Mouse (Mus musculus): ENCODE results near the gene Heatr5a. TPM values are rescaled to one million over a fixed set of nuclear protein-coding genes. Genes with fewer than 3 reads are reported as not detected.

The Heatr5a gene
- polyA plus RNA-seq, 1 experiment from 2014 or later, result 10.2 TPM

GRCm38 (mm10) chr12:52005877-52006632 is 34.9 kb upstream of the Heatr5a start, which contains the start of gene Dtd2:
Gene Dtd2 (minus strand): TSS chr12:52006501.
- Histone ChIP-seq H3K4me1 (ENCODE audit: control insufficient read depth, insufficient read depth, low read length) (no peaks in the 10 kb centered on the region), H3K9me3 (ENCODE audit: control insufficient read depth, low read length) (no peaks in the 10 kb centered on the region), H3K4me2 (ENCODE audit: low read depth) (peak within 1 kb of the TSS; percentile 53), H3K4me3 (ENCODE audit: low read depth, low read length) (peak within 1 kb of the TSS; percentile 56), H3K27me3 (ENCODE audit: control insufficient read depth, insufficient read depth, low read length) (no peaks in the 10 kb centered on the region), H3K27ac (ENCODE audit: low read depth, low read length) (no peak within 1 kb of the TSS), H3K9ac (ENCODE audit: low read length) (peak within 1 kb of the TSS; percentile 66), H3K36me3 (ENCODE audit: control insufficient read depth, insufficient read depth, low read length) (no peaks in the 10 kb centered on the region)
- 2% methylated on average over 46 of the region's 46 CpGs for WGBS
- ATAC-seq (ENCODE audit: insufficient read depth, low FRiP score, low TSS enrichment), result peak; percentile 90
- DNase-seq (ENCODE audit: low spot score), result peak; percentile 95

- no peak overlapping the region for H3K4me2 ChIP-seq (ENCODE audit: low read depth)
- H3K27me3 ChIP-seq (ENCODE audit: control insufficient read depth, insufficient read depth, low read length), result no peaks in the 10 kb centered on the region
- WGBS, result 96% methylated on average over 3 of the region's 3 CpGs
- no peak for DNase-seq (ENCODE audit: low spot score)
- H3K9me3 ChIP-seq (ENCODE audit: control insufficient read depth, low read length), result no peaks in the 10 kb centered on the region
- no peaks in the 10 kb centered on the region for H3K4me1 ChIP-seq (ENCODE audit: control insufficient read depth, insufficient read depth, low read length)
- no peak overlapping the region for H3K9ac ChIP-seq (ENCODE audit: low read length)
- H3K36me3 ChIP-seq (ENCODE audit: control insufficient read depth, insufficient read depth, low read length), result no peaks in the 10 kb centered on the region
- H3K4me3 ChIP-seq (ENCODE audit: low read depth, low read length), result no peak overlapping the region
- no peak for ATAC-seq (ENCODE audit: insufficient read depth, low FRiP score, low TSS enrichment)
- no peak overlapping the region for H3K27ac ChIP-seq (ENCODE audit: low read depth, low read length)
These were observed 31.6 kb upstream of the Heatr5a start for GRCm38 (mm10) chr12:52002746-52003145.

GRCm38 (mm10) chr12:52001544-52001943 is 30.4 kb upstream of the Heatr5a start:
- no peak overlapping the region for H3K9ac ChIP-seq (ENCODE audit: low read length)
- no peaks in the 10 kb centered on the region for H3K9me3 ChIP-seq (ENCODE audit: control insufficient read depth, low read length)
- no peaks in the 10 kb centered on the region for H3K36me3 ChIP-seq (ENCODE audit: control insufficient read depth, insufficient read depth, low read length)
- H3K4me3 ChIP-seq (ENCODE audit: low read depth, low read length), result no peak overlapping the region
- ATAC-seq (ENCODE audit: insufficient read depth, low FRiP score, low TSS enrichment) (no peak), DNase-seq (ENCODE audit: low spot score) (peak; percentile 26)
- H3K4me1 ChIP-seq (ENCODE audit: control insufficient read depth, insufficient read depth, low read length), result no peaks in the 10 kb centered on the region
- 48% methylated on average over 4 of the region's 4 CpGs for WGBS
- H3K4me2 ChIP-seq (ENCODE audit: low read depth), result no peak overlapping the region
- H3K27ac ChIP-seq (ENCODE audit: low read depth, low read length), result no peak overlapping the region
- H3K27me3 ChIP-seq (ENCODE audit: control insufficient read depth, insufficient read depth, low read length), result no peaks in the 10 kb centered on the region

GRCm38 (mm10) chr12:51998366-51998932 is 27.3 kb upstream of the Heatr5a start:
- ATAC-seq (ENCODE audit: insufficient read depth, low FRiP score, low TSS enrichment) (no peak), DNase-seq (ENCODE audit: low spot score) (no peak)
- H3K36me3 ChIP-seq (ENCODE audit: control insufficient read depth, insufficient read depth, low read length), result peaks cover 2% of the 10 kb centered on the region
- H3K9ac ChIP-seq (ENCODE audit: low read length), result no peak overlapping the region
- no peaks in the 10 kb centered on the region for H3K4me1 ChIP-seq (ENCODE audit: control insufficient read depth, insufficient read depth, low read length)
- no peaks in the 10 kb centered on the region for H3K9me3 ChIP-seq (ENCODE audit: control insufficient read depth, low read length)
- no peak overlapping the region for H3K4me2 ChIP-seq (ENCODE audit: low read depth)
- 92% methylated on average over 9 of the region's 9 CpGs for WGBS
- no peak overlapping the region for H3K4me3 ChIP-seq (ENCODE audit: low read depth, low read length)
- no peaks in the 10 kb centered on the region for H3K27me3 ChIP-seq (ENCODE audit: control insufficient read depth, insufficient read depth, low read length)
- H3K27ac ChIP-seq (ENCODE audit: low read depth, low read length), result no peak overlapping the region

GRCm38 (mm10) chr12:51995738-51996536 is 24.8 kb upstream of the Heatr5a start:
- Histone ChIP-seq H3K9me3 (ENCODE audit: control insufficient read depth, low read length) (no peaks in the 10 kb centered on the region), H3K36me3 (ENCODE audit: control insufficient read depth, insufficient read depth, low read length) (peaks cover 2% of the 10 kb centered on the region), H3K4me3 (ENCODE audit: low read depth, low read length) (no peak overlapping the region), H3K27me3 (ENCODE audit: control insufficient read depth, insufficient read depth, low read length) (no peaks in the 10 kb centered on the region), H3K4me1 (ENCODE audit: control insufficient read depth, insufficient read depth, low read length) (no peaks in the 10 kb centered on the region), H3K27ac (ENCODE audit: low read depth, low read length) (no peak overlapping the region), H3K4me2 (ENCODE audit: low read depth) (no peak overlapping the region), H3K9ac (ENCODE audit: low read length) (no peak overlapping the region)
- DNase-seq (ENCODE audit: low spot score), result no peak
- ATAC-seq (ENCODE audit: insufficient read depth, low FRiP score, low TSS enrichment), result no peak
- 87% methylated on average over 1 of the region's 1 CpGs for WGBS

DNA sequence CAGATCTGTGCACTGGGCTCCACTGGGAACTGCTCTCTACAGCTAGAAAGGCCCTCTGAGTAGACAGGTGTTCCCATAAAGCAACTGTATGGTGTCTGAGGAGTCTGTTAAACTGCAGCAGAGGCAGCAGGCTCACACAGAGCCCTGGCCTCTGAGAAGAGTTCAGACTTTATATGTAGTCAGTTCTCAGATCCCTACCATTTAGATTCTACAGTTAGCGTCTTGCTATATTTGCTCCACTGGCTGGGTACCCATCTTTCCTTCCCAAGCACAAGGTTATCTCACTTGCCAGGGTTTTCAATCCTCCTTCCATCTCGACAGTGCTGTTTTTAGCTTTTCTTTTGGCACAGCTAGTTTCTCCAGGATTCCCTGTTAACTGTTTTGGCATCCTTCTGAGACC is 19.5 kb upstream of the Heatr5a start:
- no peak overlapping the region for H3K4me2 ChIP-seq (ENCODE audit: low read depth)

GRCm38 (mm10) chr12:51988536-51988935 is 17.4 kb upstream of the Heatr5a start:
- Histone ChIP-seq H3K36me3 (ENCODE audit: control insufficient read depth, insufficient read depth, low read length) (no peaks in the 10 kb centered on the region), H3K4me3 (ENCODE audit: low read depth, low read length) (no peak overlapping the region), H3K27me3 (ENCODE audit: control insufficient read depth, insufficient read depth, low read length) (no peaks in the 10 kb centered on the region), H3K9me3 (ENCODE audit: control insufficient read depth, low read length) (no peaks in the 10 kb centered on the region), H3K27ac (ENCODE audit: low read depth, low read length) (no peak overlapping the region), H3K4me1 (ENCODE audit: control insufficient read depth, insufficient read depth, low read length) (no peaks in the 10 kb centered on the region), H3K4me2 (ENCODE audit: low read depth) (no peak overlapping the region), H3K9ac (ENCODE audit: low read length) (no peak overlapping the region)
- WGBS, result 89% methylated on average over 5 of the region's 5 CpGs
- ATAC-seq (ENCODE audit: insufficient read depth, low FRiP score, low TSS enrichment) (no peak), DNase-seq (ENCODE audit: low spot score) (no peak)

More for the DNA sequence above, 19.5 kb upstream of the Heatr5a start:
- H3K4me3 ChIP-seq (ENCODE audit: low read depth, low read length), result no peak overlapping the region
- ATAC-seq (ENCODE audit: insufficient read depth, low FRiP score, low TSS enrichment) (no peak), DNase-seq (ENCODE audit: low spot score) (no peak)
- no peak overlapping the region for H3K27ac ChIP-seq (ENCODE audit: low read depth, low read length)
- WGBS, result 95% methylated on average over 2 of the region's 2 CpGs
- H3K4me1 ChIP-seq (ENCODE audit: control insufficient read depth, insufficient read depth, low read length), result no peaks in the 10 kb centered on the region
- H3K27me3 ChIP-seq (ENCODE audit: control insufficient read depth, insufficient read depth, low read length), result no peaks in the 10 kb centered on the region
- H3K9ac ChIP-seq (ENCODE audit: low read length), result no peak overlapping the region
- no peaks in the 10 kb centered on the region for H3K9me3 ChIP-seq (ENCODE audit: control insufficient read depth, low read length)
- H3K36me3 ChIP-seq (ENCODE audit: control insufficient read depth, insufficient read depth, low read length), result peaks cover 2% of the 10 kb centered on the region

DNA sequence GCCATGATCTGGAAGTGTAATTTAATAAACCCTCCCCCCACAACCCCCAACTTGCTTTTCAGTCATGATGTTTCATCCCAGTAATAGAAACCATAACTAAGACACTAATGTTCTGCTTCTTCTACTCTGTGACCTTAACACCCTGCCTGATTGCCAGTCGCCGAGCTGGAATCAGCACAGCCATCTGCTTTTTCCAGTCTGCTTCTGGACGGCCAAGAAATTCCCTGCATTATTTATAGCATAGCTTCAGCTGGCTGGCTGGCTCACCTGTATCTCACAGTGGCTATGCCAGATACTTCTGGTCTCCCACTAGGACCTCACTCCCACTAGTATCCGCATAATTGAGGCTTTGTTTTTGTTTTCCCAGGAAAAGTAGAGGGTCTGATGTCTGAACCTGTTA is 14.7 kb upstream of the Heatr5a start:
- Histone ChIP-seq H3K4me2 (ENCODE audit: low read depth) (no peak overlapping the region), H3K27me3 (ENCODE audit: control insufficient read depth, insufficient read depth, low read length) (no peaks in the 10 kb centered on the region), H3K4me1 (ENCODE audit: control insufficient read depth, insufficient read depth, low read length) (no peaks in the 10 kb centered on the region), H3K9ac (ENCODE audit: low read length) (no peak overlapping the region), H3K27ac (ENCODE audit: low read depth, low read length) (no peak overlapping the region), H3K9me3 (ENCODE audit: control insufficient read depth, low read length) (no peaks in the 10 kb centered on the region), H3K4me3 (ENCODE audit: low read depth, low read length) (no peak overlapping the region), H3K36me3 (ENCODE audit: control insufficient read depth, insufficient read depth, low read length) (no peaks in the 10 kb centered on the region)
- ATAC-seq (ENCODE audit: insufficient read depth, low FRiP score, low TSS enrichment), result no peak
- DNase-seq (ENCODE audit: low spot score), result no peak
- WGBS, result 73% methylated on average over 4 of the region's 4 CpGs
